Mouse (Mus musculus): ENCODE results near the gene Ntng1.
"Not testable (repeated sequence)": the region's sequence is repeated elsewhere in the genome, so short reads cannot be mapped to it uniquely, and the experiment has no call there.

Ntng1 gene

GRCm38 (mm10) chr3:109775200-109775599 lies 368.6 kb downstream of the Ntng1 start:
- no peak for DNase-seq

GRCm38 (mm10) chr3:109772120-109772519 lies 371.7 kb downstream of the Ntng1 start:
- no peak for DNase-seq

GRCm38 (mm10) chr3:109766939-109767338 lies 376.9 kb downstream of the Ntng1 start:
- no peak for DNase-seq

- DNase-seq, result no peak
Measured at GRCm38 (mm10) chr3:109765608-109766007, 378.2 kb downstream of the Ntng1 start.

- no peak for DNase-seq
Measured at GRCm38 (mm10) chr3:109765141-109765540, 378.7 kb downstream of the Ntng1 start.

GRCm38 (mm10) chr3:109756426-109756825 lies 387.4 kb downstream of the Ntng1 start:
- DNase-seq, result no peak

GRCm38 (mm10) chr3:109747593-109747992 lies 396.2 kb downstream of the Ntng1 start:
- not testable (repeated sequence) for DNase-seq

GRCm38 (mm10) chr3:109740466-109741102 lies 403.2 kb downstream of the Ntng1 start:
- DNase-seq, result no peak

GRCm38 (mm10) chr3:109732327-109733182 lies 411.3 kb downstream of the Ntng1 start:
- peak; percentile 44 for DNase-seq

GRCm38 (mm10) chr3:109731592-109732230 lies 412.1 kb downstream of the Ntng1 start:
- no peak for DNase-seq
